Mouse (Mus musculus): ENCODE measurements around the gene Mvp.

The Mvp gene

DNA sequence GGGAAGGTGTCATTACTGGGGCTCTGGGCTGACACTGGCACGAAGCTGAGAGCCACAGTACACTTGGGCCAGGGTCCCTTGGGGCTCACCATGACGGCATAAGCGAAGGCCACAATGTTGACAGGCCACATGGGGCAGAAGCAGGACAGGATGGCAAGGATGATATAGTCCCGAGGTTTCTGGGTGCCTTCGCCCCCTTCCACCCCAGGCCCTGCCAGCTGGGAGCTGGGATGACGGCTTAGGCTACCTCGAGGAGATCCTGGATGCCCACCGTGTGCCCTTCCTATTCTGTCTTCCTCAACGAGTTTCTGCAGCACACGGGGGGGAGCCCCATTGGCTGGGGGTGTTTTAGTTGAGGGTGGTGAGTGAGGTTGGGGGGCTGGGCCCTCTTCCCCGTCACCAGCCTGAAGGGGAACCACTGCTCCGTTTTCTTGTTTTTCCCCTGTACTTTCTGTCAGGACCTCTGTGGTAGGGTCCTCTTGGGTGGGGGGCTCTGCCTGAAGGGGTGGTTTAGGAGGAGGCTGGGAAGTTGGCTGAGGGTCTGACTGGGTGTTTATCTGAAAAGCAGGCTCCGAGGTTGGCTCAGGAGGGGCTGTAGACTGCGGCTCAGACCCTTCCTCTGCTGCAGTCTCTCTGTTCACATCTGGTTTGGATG is 5.0 kb upstream of the Mvp start:
- no peak for DNase-seq (ENCODE audit: low read depth)

DNA sequence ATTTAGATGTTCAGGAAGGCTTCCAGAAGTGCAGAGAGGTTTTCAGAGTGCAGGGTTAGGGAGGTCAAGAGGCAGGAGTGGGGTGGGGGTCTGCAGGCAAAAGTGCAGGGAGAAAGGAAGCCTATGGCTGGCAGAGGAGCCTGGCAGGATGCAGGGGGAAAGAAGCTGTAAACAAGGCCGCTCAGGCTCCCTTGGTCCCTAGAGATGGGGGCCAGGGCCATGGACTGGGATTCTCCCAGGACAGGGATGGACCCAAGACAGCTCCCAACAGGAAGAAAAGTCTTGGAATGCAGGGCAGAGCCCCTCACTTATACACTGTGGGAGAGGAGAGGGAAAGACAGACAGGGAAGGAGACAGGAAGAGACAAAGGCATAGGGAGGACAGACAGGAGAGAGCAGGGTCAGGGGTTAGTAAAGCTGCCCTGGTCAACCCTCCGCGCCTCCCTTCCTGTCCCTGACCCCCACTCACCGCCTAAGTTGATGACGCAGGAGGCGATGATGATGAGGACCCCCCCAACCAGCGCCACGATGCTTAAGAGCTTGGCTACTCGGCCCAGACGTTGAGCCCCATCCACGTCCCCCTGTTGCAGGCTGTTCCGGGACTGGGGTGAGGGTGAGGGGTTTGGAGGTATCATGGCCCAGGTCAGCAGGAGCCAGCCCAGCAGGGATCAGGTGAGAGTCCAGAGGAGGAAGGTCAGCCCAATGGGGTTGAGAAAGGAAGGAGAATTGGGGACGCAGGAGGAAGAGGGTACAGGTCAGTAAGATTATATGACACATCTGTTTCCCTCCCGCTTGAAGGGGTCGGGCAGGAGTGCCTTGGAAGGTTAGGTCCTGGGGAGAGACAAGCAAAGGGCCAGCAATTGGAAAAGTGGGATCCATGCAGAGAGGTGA is 4.2 kb upstream of the Mvp start:
- no peak for DNase-seq (ENCODE audit: low read depth)

DNA sequence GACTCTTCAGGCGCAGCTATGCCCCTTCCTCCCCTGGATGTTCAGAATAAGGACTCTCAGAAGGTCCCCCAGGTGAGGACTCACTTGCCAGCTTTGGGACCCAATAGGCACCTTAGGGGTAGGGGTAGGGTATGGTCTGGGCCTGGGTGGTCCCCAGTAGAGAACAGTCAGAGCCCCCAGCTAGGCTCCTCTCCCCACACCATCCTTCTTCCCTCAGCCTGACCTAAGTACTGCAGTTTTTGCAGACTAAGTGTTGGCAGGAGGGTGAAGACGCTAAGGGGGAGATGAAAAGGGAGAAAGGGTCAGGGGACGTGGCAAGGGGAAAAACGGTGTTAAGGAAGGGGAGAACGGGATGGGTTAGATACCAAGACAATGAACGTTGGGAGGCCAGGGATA is 3.5 kb upstream of the Mvp start:
- DNase-seq (ENCODE audit: low read depth), result no peak

DNA sequence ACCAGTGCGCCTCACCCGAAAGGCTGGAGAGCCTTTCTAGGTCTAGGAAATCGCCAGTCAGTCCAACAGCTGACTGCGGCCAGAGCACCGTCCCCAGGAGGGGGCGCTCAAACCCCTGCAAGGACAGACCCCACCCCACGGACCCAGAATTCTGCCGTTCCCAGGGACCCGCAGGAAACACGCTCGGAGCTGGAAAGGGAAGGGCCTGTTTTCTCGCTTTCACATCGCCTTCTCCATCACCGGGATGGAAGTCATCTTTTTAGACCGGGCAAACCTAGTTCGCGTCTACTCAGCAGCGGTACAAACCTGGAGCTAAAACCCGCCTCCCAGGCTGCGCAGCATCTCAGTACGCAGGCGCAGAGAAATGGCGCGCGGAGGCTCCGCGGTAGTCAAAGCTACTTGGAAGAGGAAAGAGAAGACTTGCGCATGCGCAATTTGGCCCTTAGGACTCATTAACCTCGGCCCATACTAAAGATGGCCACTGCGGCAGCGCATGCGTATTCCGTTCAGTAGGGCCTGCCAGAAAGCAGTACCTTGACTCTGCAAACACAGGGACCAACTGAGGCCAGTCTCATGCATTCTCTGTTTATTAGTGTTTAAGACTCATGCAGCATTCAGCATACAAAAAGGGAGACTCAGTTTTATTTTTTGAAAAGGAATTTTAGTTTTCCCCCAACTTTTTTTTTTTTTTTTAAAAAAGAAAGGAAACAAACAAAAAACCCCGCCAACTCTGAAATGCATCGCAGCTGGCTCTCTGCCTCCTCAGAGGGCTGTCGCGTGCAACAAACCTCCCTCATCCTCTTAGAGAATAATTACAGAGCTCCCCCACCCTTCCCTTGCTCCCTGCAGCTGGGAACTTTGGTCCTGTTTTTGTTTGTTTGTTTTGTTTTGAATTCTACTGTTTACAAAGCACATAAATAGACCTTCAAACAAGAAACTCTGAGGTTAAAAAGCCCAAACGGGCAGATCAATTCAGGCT is 2.8 kb upstream of the Mvp start, which contains the start of gene Pagr1a:
Pagr1a (minus strand) TSS at position 382 of the 979 bp plus-strand sequence.
- peak; percentile 100 for DNase-seq (ENCODE audit: low read depth)

DNA sequence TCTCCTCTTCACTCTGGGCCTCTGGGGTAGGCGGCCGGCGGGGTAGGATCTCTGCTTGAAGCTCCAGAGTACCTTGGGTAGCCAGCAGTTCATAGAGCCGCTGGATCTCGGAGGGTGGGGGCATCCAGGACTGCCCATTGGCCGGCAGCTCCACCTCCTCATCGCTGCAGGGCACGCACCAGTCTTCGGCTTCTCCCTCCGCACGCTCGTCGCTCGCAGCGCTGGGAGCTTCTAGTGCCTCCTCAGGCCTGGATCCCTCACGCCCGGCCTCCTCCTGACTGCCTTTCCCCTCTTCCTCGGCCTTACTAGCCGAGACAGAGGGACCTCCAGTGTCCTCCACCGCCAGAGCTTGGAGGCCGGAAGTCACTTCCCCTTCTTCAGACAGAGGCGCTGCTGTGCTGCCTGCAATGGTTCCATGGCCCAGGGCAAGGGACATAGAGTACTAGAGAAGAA is 2.1 kb upstream of the Mvp start:
- no peak for DNase-seq (ENCODE audit: low read depth)

DNA sequence TGATC is 1.9 kb upstream of the Mvp start, which contains the start of gene Pagr1b:
Pagr1b (minus strand) TSS at position 4 of the 5 bp plus-strand sequence.
- DNase-seq (ENCODE audit: low read depth), result no peak

DNA sequence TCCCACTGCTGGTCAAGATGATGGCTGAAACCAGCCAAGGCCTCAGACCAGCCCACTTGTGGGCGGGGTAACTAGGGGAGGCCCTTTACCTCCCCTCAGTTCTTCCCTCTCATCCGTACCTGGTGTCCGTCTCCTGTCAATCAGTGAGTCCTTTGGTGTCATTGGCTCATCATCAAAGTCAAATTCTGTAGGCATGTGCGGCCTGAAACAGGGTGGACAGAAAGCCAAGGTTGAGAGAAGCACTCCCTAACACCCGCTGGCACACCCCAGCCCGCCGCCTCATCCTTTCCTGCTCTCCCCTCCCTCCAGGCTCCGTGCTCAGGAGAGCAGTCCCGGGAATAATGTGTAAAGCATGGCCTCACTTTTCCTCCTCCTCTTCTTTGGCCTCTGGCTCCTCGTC is 1.7 kb upstream of the Mvp start:
- peak; percentile 64 for DNase-seq (ENCODE audit: low read depth)

DNA sequence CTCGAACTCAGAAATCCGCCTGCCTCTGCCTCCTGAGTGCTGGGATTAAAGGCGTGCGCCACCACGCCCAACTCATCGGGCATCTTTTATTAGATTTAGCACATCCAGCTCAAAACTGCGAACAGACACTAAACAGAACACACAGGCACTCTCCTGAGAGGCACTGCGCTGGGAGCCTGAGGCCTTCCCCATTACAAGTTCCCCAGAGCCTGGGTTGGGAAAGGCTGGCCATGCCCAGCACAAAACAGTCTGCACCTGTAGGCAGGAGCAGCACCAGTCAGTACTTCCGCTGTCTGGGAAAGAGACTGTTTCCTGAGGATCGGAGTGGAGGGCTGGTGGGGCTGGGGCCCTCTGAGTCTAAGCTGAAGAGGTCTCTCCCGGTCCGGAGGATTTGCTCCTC is 572 bp upstream of the Mvp start:
- DNase-seq (ENCODE audit: low read depth), result no peak

DNA sequence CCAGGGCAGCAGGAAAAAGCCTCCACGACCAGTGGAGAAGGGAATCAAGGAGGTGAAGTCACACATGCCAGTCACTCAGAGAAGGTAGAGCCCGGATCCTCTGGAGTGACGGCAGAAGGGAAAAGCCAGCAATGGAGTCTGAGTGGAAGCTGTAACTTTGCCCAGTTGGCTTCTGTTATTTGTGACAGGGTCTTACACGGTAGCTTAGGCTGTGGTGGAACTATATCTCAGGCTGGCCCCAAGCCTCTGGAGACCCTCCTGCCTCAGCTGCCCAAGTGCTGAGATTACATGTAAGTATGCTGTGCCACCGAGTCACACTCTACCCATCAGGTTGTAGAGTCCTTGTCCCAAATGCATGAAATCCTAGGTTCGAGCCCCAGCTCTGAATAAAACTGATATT is 1.0 kb downstream of the Mvp start:
- DNase-seq (ENCODE audit: low read depth), result no peak

DNA sequence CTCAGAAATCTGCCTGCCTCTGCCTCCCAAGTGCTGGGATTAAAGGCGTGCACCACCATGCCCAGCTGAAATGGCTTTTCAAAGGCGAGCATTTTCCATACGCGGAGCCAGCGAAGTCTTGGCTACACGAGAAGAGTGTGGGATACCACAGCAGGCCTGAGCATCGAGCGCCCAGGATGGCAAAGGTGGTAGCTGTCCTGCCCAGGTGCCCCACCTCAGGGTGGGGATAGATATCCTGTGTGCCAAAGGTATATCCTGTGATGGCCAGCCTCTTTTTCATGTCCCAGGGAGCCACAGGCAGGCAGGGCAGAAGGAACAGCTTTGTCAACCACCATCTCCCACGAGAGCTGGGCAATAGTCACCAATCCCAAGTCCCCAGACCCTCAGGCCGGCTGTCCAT is 1.6 kb downstream of the Mvp start:
- DNase-seq (ENCODE audit: low read depth), result no peak

DNA sequence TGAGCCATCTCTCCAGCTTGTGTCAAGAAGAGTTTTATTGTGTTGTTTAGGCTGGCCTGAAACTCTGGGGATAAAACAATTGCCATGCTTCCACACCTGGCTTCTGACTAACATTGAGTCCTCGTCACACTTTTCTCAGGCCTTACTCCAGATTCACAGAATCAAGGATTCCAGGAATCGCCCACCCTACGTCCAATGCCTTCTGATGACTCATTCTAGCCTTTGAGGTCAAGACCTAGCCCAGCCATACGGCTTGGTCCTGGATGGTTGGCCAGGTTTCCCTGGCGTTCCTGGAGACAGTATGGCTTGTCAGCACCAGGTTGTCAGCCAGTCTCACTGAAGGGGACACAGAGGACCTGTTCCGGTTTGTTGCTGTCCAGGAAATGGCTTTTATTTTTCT is 2.0 kb downstream of the Mvp start:
- no peak for DNase-seq (ENCODE audit: low read depth)

DNA sequence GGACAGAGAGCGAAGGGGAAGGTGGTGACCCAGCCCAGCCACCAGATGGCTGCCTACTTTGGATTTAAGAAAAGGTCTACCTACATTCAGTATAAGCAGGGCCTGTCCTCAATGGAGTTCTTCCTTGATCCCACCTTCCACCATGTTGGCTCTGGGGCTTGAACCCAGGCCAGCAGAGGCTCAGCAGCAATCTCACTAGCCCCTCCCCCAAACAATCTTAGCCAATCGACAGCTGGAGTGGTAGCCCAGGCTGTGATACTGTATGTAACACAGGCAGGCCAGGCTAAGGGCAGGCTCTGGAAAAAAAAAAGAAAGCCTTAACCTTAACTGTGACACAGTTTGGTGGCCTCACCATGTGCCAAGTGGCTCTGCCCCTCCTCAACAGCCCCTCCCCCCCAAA is 2.7 kb downstream of the Mvp start:
- DNase-seq (ENCODE audit: low read depth), result no peak

DNA sequence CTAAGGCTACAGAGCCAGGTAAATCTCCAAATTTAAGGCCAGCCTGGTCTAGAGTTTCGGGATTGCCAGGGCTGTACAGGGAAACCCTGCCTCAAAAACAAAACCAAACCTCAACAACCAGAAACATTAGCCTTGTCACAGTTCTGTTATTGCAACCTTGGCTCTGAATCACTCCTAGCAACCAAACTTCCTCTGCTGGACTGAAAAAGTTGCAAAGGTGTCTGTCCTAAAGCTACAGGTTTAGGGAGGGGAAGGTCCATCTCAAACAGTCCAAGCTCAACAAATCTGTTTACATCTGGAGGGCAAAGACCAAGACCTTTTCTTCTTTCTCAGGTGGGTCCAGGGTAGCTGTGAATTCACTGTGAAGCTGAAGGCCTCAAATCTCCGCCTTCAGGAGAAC is 3.4 kb downstream of the Mvp start:
- DNase-seq (ENCODE audit: low read depth), result no peak

DNA sequence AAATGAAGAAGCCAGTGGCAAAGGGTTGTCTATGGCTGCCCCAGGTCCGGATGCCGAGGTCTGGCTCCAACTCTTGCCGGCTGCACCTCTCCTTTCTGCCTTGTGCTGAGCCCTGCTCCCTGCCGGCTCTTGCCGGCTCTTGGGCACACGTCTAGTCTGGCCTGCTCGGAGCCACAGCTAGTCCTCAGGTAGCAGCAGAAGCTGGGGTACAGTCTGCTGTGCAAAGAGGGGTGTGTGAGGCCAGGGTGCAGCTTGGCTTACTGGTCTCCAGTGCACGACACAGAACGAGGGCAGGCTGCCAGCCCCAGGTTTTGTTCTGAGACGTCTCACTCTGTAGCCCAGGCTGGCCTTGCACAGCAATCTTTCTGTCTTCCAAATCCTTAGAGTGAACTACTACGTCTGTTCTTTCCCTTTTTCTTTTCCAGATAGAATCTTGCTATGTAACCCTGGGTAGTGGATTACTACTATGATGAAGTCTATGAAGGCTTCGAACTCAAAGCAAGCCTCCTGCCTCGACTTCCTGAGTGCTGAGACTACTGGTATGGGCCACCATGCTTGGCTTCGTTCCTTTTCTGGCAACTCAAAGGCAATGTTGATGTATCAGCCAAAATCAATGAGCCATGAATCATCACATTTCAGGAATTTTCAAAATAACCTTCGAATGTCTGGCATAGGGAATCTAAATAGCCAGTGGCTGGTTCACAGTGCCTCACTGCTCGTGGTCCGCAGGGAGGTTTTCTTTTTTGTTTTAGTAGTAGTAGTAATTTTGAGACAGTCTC is 4.9 kb downstream of the Mvp start:
- DNase-seq (ENCODE audit: low read depth), result no peak

DNA sequence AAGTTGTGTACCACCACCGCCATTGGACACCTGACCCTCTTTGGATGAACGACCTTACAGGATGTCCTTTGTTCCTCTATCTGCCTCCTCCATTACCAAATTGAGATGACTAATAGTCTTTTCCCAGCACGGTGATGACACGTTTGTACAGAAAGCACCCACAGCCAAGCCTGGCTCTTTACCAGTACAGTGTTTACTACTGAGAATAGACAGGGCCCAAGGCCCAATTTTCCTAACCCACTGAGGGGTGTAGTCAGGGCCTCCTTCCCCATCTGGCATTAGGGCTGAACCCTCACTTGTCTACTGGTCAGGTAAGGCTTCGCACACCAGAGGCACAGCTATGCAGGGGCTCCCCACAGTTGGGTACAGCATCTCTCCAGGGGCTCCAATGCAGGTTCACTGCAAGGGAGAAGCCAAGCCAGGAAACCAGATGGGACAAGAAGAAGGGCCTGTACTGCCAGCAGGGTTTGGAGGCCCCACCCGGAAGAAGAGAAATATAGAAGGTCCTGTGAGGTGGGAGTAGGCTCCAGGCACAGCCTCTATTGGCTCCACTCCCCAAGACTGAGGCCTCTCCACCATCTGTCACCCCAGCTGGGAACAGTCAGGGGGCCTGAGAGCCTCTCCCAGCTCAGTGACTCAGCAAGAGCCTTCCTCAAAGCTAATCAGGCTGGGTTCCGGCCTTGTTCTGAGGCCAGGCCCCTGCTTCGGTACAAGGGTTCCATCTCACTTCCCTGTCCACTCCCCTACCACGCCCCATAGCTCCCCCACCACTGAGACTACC is 6.0 kb downstream of the Mvp start:
- DNase-seq (ENCODE audit: low read depth), result no peak

DNA sequence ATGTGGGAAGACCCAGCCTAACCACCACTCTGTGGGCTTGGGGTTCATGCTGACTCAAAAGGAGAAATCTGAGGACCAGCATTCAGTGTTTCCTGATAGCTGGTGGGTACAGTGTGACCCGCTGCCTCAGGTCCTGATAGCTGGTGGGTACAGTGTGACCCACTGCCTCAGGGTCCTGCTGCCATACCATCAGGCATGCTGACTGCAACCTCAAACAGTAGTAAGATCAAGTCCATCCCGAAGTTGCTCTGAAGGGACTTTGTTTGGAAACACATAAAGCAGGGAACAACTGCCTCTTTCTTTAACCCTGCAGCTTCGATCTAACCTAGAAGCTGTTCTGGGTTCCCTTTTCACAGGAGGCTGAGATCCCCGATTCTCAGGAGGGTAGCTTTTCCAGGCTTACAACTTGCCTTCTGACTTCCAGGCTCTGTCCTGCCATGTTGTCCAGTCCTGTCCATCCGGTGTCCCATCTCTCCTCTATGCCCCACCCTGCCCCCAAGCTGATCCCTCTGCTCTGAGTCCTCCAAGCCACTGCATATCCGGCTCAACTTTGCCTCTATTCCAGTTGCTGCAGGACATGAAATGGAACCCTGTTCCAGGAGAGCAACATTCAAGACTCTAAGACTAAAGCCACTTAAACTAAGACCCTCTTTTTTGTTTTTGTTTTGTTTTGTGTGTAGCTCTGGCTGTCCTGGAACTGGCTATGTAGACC is 7.0 kb downstream of the Mvp start:
- DNase-seq (ENCODE audit: low read depth), result peak; percentile 21

DNA sequence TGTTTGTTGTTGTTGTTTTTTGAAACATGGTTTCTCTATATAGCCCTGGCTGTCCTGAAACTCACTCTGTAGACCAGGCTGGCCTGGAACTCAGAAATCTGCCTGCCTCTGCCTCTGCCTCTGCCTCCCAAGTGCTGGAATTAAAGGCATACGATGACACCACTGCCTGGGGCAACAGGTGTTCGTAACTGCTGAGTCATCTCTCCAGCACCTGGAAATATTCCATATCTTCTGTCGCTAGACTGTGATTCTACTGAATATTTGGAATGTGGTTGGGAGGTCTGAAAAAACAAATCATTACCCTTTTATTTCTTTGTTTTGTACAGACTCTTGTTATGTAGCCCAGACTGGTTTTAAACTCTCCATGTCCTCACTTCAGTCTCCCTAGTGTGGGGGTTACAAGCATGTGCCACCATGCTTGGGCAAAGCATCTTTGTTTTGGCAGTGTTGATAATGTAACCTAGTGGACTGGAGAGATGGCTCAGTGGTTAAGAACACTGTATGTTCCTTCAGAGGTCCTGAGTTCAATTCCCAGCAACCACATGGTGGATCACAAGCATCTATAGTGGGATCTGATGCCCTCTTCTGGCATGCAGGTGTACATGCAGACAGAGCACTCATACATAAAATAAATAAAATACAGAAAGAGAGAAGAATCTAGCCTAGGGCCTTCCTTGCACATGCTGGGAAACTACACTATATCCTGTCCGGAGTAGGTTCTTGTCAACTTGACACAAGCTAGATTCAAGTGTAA is 10.1 kb downstream of the Mvp start:
- DNase-seq (ENCODE audit: low read depth), result no peak

DNA sequence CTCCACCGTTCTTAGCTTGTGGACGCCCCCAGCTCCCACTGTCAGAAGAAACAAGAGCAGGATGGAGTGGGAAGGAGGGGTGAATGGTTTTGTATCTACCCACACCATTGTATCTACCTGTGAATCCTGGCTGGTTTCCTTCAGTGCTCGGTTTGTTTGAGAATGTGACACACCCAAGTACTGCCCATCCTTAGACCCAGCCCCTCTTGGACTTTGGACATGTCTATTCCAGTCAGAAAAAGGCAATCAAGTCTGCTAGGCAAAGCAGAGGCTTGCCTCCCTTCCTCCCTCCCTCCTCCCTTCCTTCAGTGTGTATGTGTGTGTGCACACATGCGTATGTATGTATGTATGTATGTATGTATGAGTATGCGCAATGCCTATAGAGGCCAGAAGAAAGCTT is 10.8 kb downstream of the Mvp start:
- no peak for DNase-seq (ENCODE audit: low read depth)

DNA sequence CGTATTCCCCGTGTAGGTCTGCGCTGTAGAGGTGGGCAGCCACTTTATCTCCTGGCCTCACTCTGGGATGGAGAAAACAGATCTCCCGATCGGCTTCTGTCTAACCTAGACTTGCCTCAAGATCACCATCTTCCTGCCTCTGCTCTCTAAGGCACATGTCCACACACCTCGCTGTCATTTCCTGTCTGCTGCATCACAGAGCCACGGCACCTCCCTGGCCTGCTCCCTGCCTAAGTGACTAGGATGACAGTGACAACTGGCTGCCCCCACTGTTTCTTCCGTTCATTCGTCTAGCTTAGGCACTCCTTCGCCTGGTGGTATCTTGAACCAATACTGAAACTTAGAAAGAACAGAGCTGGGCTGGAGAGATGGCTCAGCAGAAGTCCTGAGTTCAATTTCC is 14.9 kb downstream of the Mvp start:
- DNase-seq (ENCODE audit: low read depth), result peak; percentile 66

DNA sequence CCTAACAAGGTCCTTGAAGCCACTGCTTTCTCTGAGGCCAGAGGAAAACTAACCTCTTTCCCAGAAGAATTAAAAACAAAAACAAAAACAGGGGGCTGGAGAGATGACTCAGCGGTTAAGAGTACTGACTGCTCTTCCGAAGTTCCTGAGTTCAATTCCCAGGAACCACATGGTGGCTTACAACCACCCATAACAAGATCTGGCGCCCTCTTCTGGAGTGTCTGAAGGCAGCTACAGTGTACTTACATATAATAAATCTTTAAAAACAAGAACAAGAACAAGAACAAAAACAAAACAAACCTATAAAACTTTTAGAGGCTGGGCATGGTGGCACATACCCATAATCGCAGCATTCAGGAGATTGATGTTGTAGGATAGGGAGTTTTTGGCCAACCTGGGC is 18.0 kb downstream of the Mvp start:
- DNase-seq (ENCODE audit: low read depth), result no peak

Data from induced T-regulatory cell, adult 2 months (primary cell).